Mouse (Mus musculus) E14TG2a.4 (cell line): ENCODE results near the gene Rap1a.
"Not testable (repeated sequence)": the region's sequence is repeated elsewhere in the genome, so short reads cannot be mapped to it uniquely, and the experiment has no call there.

Source experiments
- H3K27me3 ChIP-seq: 2 replicates; pipeline ENCODE4 v1.6.1; 2014; ENCODE audit warnings: low read length, control low read depth; ENCODE audit not compliant: insufficient read depth
- H3K36me3 ChIP-seq: 2 replicates; pipeline ENCODE4 v1.6.1; 2014; ENCODE audit warnings: low read length, control low read depth; ENCODE audit not compliant: insufficient read depth
- H3K4me1 ChIP-seq: replicated peaks from 2 replicates; pipeline ENCODE4 v1.6.1; 2014; ENCODE audit warnings: low read depth, low read length, control low read depth
- H3K4me3 ChIP-seq: replicated peaks from 2 replicates; pipeline ENCODE4 v1.5.1; 2014; ENCODE audit warnings: mild to moderate bottlenecking, low read length
- H3K9me3 ChIP-seq: 2 replicates; pipeline ENCODE4 v1.6.1; 2014; ENCODE audit warnings: low read length, control low read depth
- CTCF ChIP-seq: conservative IDR thresholded peaks from 2 replicates; pipeline ENCODE4 v1.5.1; 2014; ENCODE audit warnings: low read length
- NANOG ChIP-seq: IDR thresholded peaks from 2 replicates; pipeline ENCODE4 v1.6.1; 2014; ENCODE audit warnings: borderline replicate concordance, low read length, mixed read lengths
- POU5F1 ChIP-seq: IDR thresholded peaks from 2 replicates; pipeline ENCODE4 v1.6.1; 2014; ENCODE audit warnings: low read length, borderline replicate concordance

Rap1a gene

GRCm38 (mm10) chr3:105705061-105705549 lies 96.0 kb downstream of the Rap1a start:
- TF ChIP-seq NANOG (no peak), POU5F1 (no peak), CTCF (no peak)
- H3K4me1 ChIP-seq, result peaks cover 21% of the 10 kb centered on the region
- peaks cover 3% of the 10 kb centered on the region; the same call in 1 of the 2 replicates for H3K36me3 ChIP-seq

GRCm38 (mm10) chr3:105704031-105705008 lies 96.8 kb downstream of the Rap1a start, which contains the start of gene Inka2:
Gene Inka2, plus strand, starts transcription at chr3:105704599.
- H3K4me1 ChIP-seq, result peaks cover 21% of the 10 kb centered on the region
- 0 out of 2 replicates have a peak, but pooled peaks cover 3% of the 10 kb centered on the region for H3K36me3 ChIP-seq
- TF ChIP-seq NANOG, result no peak
- no peak for TF ChIP-seq POU5F1
- TF ChIP-seq CTCF, result no peak

More at GRCm38 (mm10) chr3:105705061-105705549, 96.0 kb downstream of the Rap1a start:
- peaks cover 77% of the 10 kb centered on the region for H3K27me3 ChIP-seq
- peak overlapping the region; percentile 86 for H3K4me3 ChIP-seq
- H3K9me3 ChIP-seq, result no peaks in the 10 kb centered on the region

DNA sequence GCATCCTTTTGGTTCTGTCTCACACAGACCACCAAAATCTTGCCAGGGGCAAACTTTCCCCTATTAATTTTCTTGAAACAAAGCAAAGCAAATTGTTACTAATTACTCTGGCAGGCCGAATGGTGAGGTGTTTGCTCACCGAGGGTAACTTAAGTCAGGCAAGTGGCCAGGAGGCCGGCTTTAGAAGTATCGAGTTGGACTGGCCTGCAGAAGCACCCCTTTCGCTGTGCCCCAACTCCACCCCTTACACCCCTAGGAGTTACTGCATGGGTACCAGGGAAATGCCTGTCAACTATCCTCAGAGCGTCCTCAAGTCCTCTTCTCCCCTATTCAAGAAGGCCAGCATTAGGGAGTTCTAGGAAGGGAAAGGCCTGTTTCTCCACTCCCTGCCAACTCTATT lies 97.6 kb downstream of the Rap1a start:
- H3K27me3 ChIP-seq, result peaks cover 79% of the 10 kb centered on the region
- H3K4me3 ChIP-seq, result no peak overlapping the region
- H3K36me3 ChIP-seq, result 0 out of 2 replicates have a peak, but pooled peaks cover 3% of the 10 kb centered on the region
- TF ChIP-seq NANOG (no peak), CTCF (no peak), POU5F1 (no peak)
- peaks cover 21% of the 10 kb centered on the region for H3K4me1 ChIP-seq
- H3K9me3 ChIP-seq, result no peaks in the 10 kb centered on the region

More at GRCm38 (mm10) chr3:105704031-105705008, 96.8 kb downstream of the Rap1a start, which contains the start of gene Inka2:
- Histone ChIP-seq H3K27me3 (peaks cover 74% of the 10 kb centered on the region), H3K9me3 (no peaks in the 10 kb centered on the region), H3K4me3 (peak within 1 kb of the TSS; percentile 86)

DNA sequence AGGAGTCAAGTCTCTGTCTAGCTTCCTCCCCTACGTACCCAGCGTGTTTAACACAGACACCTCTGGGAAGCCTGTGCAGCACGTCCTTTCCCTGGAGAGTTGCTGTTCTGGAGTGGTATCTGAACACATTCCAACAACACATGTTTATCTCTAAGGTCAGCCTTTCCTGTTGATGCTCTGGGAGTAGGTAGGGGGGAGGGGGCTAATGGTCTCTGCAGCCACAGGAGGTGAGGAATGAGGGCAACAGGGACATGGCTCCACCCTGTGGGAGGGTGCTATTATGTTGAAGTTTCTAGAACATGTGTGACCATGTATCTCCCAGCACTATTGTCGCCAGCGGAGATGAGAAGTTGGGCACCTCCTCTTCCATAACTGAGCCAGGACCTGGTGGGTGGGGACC lies 99.7 kb downstream of the Rap1a start:
- H3K27me3 ChIP-seq, result peaks cover 82% of the 10 kb centered on the region
- peaks cover 21% of the 10 kb centered on the region for H3K4me1 ChIP-seq
- TF ChIP-seq POU5F1, result no peak
- no peak for TF ChIP-seq CTCF
- TF ChIP-seq NANOG, result no peak
- 0 out of 2 replicates have a peak, but pooled peaks cover 3% of the 10 kb centered on the region for H3K36me3 ChIP-seq
- no peak overlapping the region for H3K4me3 ChIP-seq
- no peaks in the 10 kb centered on the region for H3K9me3 ChIP-seq

DNA sequence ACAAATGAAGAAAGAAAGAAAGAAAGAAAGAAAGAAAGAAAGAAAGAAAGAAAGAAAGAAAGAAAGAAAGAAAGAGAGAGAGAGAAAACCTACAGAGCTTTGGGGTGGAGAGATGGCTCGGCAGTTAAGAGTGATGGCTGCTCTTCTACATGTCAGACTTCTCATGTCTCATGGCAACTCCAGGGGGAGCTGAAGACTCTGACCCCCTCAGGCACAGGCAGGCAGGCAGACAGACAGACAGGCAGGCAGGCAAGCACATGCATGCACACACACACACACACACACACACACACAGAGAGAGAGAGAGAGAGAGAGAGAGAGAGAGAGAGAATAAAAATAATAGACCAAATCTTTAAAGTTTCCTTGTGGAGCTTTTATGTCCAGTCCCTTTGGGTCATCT lies 100.3 kb downstream of the Rap1a start:
- H3K9me3 ChIP-seq, H3K36me3 ChIP-seq, H3K4me3 ChIP-seq: not testable (repeated sequence)
- H3K4me1 ChIP-seq, result peaks cover 23% of the 10 kb centered on the region
- peaks cover 82% of the 10 kb centered on the region for H3K27me3 ChIP-seq

DNA sequence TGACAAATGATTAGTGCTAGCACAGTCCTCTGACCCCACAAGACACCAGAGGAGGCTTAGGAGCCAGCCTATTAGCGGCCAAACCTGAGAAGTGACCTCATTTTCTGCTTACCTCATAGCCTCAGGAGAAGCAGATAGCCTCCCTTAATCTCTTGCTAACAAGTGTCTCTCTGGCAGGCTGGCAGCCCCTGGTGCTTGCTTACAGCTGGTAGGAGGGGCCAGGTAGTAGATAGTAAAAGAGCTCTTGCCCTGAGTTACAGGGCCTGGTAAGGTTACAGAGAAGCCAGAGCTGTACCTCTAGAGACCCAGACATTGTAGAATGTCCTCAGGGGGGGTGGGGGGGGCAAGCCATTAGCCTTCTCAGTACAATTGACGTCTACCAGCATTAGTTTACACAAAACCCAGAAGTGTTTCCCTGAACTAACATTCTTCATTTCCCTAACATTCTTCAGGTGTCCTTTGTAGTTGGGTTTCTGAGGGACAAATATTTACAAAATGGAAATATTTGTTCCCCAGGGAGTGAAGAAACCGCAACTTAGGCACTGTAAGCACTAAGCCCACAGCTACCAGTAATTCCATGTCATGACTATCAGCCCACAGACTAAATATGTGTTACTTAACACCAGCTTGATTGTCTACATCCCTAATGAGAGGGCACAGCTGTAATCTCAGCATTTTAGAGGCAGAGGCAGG lies 101.7 kb downstream of the Rap1a start:
- Histone ChIP-seq H3K9me3 (no peaks in the 10 kb centered on the region), H3K4me3 (no peak overlapping the region), H3K4me1 (peaks cover 22% of the 10 kb centered on the region), H3K36me3 (no peaks in the 10 kb centered on the region), H3K27me3 (peaks cover 80% of the 10 kb centered on the region)
- no peak for TF ChIP-seq POU5F1
- no peak for TF ChIP-seq CTCF
- TF ChIP-seq NANOG, result no peak

GRCm38 (mm10) chr3:105698311-105698710 lies 102.8 kb downstream of the Rap1a start:
- H3K9me3 ChIP-seq, result no peaks in the 10 kb centered on the region
- no peaks in the 10 kb centered on the region for H3K36me3 ChIP-seq
- TF ChIP-seq POU5F1, result no peak
- TF ChIP-seq NANOG, result no peak
- no peak for TF ChIP-seq CTCF
- H3K4me3 ChIP-seq, result no peak overlapping the region
- peaks cover 14% of the 10 kb centered on the region for H3K4me1 ChIP-seq
- H3K27me3 ChIP-seq, result peaks cover 81% of the 10 kb centered on the region

GRCm38 (mm10) chr3:105697148-105697441 lies 104.0 kb downstream of the Rap1a start:
- Histone ChIP-seq H3K4me3 (no peak overlapping the region), H3K4me1 (peaks cover 14% of the 10 kb centered on the region), H3K27me3 (peaks cover 79% of the 10 kb centered on the region), H3K9me3 (no peaks in the 10 kb centered on the region), H3K36me3 (no peaks in the 10 kb centered on the region)
- TF ChIP-seq CTCF, result no peak
